Mouse (Mus musculus) lung, adult 2 months (tissue): ENCODE data around the gene Abcc6.

Experiments used
- CTCF ChIP-seq: fragments of 200-500 bp; IDR thresholded peaks from 2 replicates; pipeline ENCODE4 v1.5.1; 2011; ENCODE audit warnings: mild to moderate bottlenecking, low read length, control low read depth; ENCODE audit not compliant: insufficient read depth
- POLR2A ChIP-seq: fragments of 200-500 bp; IDR thresholded peaks from 2 replicates; pipeline ENCODE4 v1.6.1; 2011; ENCODE audit warnings: low read depth, mild to moderate bottlenecking, control low read depth, low read length, borderline replicate concordance; ENCODE audit errors: extremely low read depth

DNA sequence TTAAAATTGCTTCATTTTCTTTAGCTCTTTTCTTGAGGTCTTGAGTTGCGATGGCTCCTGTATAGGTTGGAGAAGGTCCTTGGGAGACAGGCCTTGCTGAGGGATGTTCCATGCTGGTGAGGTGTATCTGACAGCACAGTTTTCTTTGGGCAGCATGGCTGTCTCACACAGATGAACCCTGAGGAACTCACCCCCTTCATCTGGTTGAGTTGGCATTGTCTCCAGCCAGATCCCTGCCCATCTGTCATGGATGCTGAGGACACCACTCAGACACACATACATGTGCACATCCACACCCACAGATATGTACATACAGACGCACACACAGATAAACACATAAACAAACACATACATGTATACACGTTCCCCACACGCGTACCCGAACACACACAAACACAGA, 33.2 kb upstream of the Abcc6 start:
- TF ChIP-seq CTCF (no peak), POLR2A (no peak)
